Mouse (Mus musculus): Measurements from ENCODE around the gene Ablim1.

The Ablim1 gene

GRCm38 (mm10) chr19:57119661-57120060, 195.1 kb downstream of the Ablim1 start:
- no peak for DNase-seq

- peak; percentile 53 for DNase-seq
These were observed 195.7 kb downstream of the Ablim1 start for GRCm38 (mm10) chr19:57118785-57119565.

GRCm38 (mm10) chr19:57117751-57118150, 197.0 kb downstream of the Ablim1 start:
- no peak for DNase-seq

- DNase-seq, result peak; percentile 42
These were observed 197.7 kb downstream of the Ablim1 start for GRCm38 (mm10) chr19:57116871-57117501.

- no peak for DNase-seq
These were observed 199.0 kb downstream of the Ablim1 start for GRCm38 (mm10) chr19:57115670-57116069.

- DNase-seq, result no peak
These were observed 199.8 kb downstream of the Ablim1 start for GRCm38 (mm10) chr19:57114951-57115350.

GRCm38 (mm10) chr19:57113975-57114374, 200.7 kb downstream of the Ablim1 start:
- no peak for DNase-seq

- no peak for DNase-seq
These were observed 201.8 kb downstream of the Ablim1 start for GRCm38 (mm10) chr19:57112816-57113406.

GRCm38 (mm10) chr19:57112231-57112815, 202.4 kb downstream of the Ablim1 start:
- DNase-seq, result no peak

GRCm38 (mm10) chr19:57111301-57111700, 203.4 kb downstream of the Ablim1 start:
- no peak for DNase-seq

GRCm38 (mm10) chr19:57109620-57110019, 205.1 kb downstream of the Ablim1 start:
- DNase-seq, result no peak

- no peak for DNase-seq
These were observed 208.2 kb downstream of the Ablim1 start for GRCm38 (mm10) chr19:57106513-57106912.

- no peak for DNase-seq
These were observed 208.7 kb downstream of the Ablim1 start for GRCm38 (mm10) chr19:57106031-57106430.

GRCm38 (mm10) chr19:57105156-57105555, 209.6 kb downstream of the Ablim1 start:
- DNase-seq, result no peak

- no peak for DNase-seq
These were observed 210.5 kb downstream of the Ablim1 start for GRCm38 (mm10) chr19:57104171-57104748.

- no peak for DNase-seq
These were observed 211.3 kb downstream of the Ablim1 start for GRCm38 (mm10) chr19:57103360-57103958.

GRCm38 (mm10) chr19:57101986-57102385, 212.7 kb downstream of the Ablim1 start:
- no peak for DNase-seq

GRCm38 (mm10) chr19:57100753-57101446, 213.8 kb downstream of the Ablim1 start:
- no peak for DNase-seq

GRCm38 (mm10) chr19:57099986-57100385, 214.7 kb downstream of the Ablim1 start:
- no peak for DNase-seq

GRCm38 (mm10) chr19:57099094-57099357, 215.7 kb downstream of the Ablim1 start:
- no peak for DNase-seq

GRCm38 (mm10) chr19:57098241-57099093, 216.3 kb downstream of the Ablim1 start:
- no peak for DNase-seq
